Mouse (Mus musculus): ENCODE results near the gene Ctnnd2.

- TF ChIP-seq CTCF (IDR thresholded peaks at IDR 0.05; ENCODE audit: low read depth, low read length) (no peak), POLR2A (IDR thresholded peaks at IDR 0.05; ENCODE audit: extremely low read depth, insufficient read depth, low read length) (no peak)
Measured at GRCm38 (mm10) chr15:31044983-31045382, 872.6 kb downstream of the Ctnnd2 start.
